Mouse (Mus musculus) A20 (cell line): ENCODE measurements around the gene Slc6a20b.

ENCODE experiments used
- DNase-seq: peaks from one replicate; pipeline ENCODE4 v3.0.0-alpha.2; 2011; ENCODE audit warnings: low read depth, low spot score

Gene Slc6a20b

DNA sequence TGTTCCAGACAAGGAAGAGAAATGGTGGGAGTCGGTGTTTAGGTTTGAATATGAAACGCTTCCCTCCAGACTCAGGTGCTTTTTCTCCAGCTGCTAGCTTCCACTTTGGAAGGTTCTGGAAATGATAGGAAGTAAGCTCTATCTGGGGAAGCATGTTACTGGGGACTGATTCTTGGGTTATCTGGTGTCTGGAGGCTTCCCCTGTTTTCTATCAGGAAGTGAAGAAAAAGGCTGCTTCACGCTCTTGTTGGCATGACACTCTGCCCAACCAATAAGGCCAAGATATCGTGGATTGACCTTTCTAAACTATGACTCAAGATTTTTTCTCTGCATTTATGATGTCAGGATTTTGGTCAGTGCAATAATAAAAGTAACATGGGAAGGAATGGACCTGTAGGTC, 37.2 kb downstream of the Slc6a20b start:
- no peak for DNase-seq

DNA sequence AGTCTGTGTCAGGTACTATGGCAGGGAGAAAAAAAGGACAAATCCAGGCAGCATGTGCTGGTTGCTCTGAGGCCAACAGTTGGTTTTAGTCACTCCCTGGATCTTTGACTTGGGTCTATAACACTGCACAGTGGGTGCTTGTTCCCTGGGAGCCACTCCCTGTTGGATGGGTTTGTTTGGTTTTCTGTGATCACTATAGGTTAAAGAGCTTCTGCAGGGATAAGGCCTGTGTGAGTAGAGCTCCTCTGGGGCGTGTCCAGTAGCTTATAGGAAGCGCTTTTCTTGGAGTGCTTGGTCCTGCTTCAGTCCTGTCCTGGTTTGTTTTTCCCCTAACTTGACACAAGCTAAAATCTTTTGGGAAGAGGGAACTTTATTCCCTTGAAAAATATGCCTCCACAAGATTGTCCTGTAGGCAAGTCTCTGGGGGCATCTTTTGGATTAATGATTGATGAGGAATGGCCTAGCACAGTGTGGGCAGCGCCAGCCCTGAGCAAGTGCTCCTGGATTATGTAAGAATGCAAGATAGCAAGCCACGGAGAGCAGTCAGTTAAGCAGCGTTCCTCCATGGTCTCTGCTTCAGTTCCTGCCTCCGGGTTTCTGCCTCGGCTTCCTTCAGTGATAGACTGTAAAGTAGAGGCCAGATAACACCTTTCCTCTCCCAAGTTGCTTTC, 43.0 kb downstream of the Slc6a20b start:
- no peak for DNase-seq

DNA sequence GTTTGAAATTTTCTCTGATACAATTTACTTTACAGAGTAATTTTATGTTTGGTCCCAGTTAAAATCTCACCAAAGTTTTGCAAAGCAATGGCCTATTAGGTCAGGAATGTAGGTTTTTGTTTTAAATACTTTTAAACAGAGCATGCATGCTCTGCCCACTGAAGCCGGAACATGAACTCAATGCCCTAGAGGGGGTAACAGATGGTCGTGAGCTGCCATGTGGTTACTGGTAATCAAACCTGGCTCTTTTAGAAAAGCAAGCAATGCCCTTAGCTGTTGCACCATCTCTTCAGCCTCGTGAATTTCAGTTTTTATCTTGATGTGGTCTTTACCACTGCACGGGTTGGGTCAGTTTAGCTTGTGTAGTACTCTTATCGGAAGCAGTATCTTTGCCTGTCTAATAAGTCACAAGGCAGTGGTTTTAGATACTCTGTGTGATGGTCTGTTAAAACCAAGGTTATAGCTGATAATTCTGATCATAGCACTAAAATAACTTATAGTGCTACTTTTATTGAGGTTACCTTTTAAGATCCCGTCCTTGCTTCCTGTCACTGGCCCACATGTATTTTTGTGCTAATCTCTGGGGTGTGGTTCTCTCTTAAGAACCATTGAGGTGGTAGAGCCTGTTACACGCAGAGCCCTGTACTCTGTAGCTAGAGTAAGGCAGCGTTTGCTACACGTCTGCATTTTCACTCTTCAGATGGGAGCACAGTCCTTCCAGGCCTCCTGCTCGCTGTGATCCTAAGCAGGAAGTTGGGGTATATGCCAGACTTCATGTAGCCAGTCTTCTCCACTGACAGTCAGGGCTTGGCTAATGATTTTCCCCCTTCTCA, 54.8 kb downstream of the Slc6a20b start:
- no peak for DNase-seq

DNA sequence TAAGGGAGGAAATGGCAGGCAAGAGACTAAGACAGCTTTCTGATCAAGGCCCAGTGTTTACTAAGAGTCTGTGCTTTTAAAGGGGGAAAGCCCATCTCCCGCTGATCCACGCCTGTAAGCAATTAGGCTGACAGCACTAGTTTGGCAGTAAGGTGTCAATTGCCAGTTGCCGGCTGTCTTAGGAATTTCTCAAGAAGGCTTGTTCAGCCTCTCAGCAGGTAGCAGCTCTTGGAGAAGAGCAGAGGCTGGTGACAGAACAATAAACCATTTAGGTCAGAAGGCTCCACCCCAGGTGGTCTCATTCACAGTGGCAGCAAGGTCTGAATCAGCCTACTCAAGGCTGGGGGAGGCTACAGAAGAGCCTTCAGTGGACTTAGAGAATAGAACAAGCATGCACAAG, 77.8 kb downstream of the Slc6a20b start:
- DNase-seq: no peak
